Mouse (Mus musculus) embryonic facial prominence, embryonic 12.5 days (tissue): ENCODE measurements around the gene Camk2d. TPM values are rescaled to one million over a fixed set of nuclear protein-coding genes. Genes with fewer than 3 reads are reported as not detected.

Experiments
- ATAC-seq: fragments of 200-750 bp; cut with Nextera tagmentation; 2 replicates; pipeline ENCODE4 v1.8.0; 2017; ENCODE audit not compliant: insufficient number of reproducible peaks, insufficient read depth, low FRiP score, low TSS enrichment
- H3K27ac ChIP-seq: fragments of 300-500 bp; sonication (generic); 2 replicates; pipeline ENCODE4 v1.5.1; 2016; ENCODE audit warnings: mild to moderate bottlenecking
- H3K27me3 ChIP-seq: fragments of 300-500 bp; sonication (generic); 2 replicates; pipeline ENCODE4 v1.6.1; 2016; ENCODE audit warnings: mild to moderate bottlenecking, moderate library complexity
- H3K36me3 ChIP-seq: fragments of 300-500 bp; sonication (generic); 2 replicates; pipeline ENCODE4 v1.6.1; 2016; ENCODE audit warnings: mild to moderate bottlenecking
- H3K4me1 ChIP-seq: fragments of 300-500 bp; sonication (generic); 2 replicates; pipeline ENCODE4 v1.6.1; 2016
- H3K4me2 ChIP-seq: fragments of 300-500 bp; sonication (generic); replicated peaks from 2 replicates; pipeline ENCODE4 v1.6.1; 2016; ENCODE audit warnings: mild to moderate bottlenecking, moderate library complexity
- H3K4me3 ChIP-seq: fragments of 300-500 bp; sonication (generic); 2 replicates; pipeline ENCODE4 v1.5.1; 2016; ENCODE audit warnings: mild to moderate bottlenecking
- H3K9ac ChIP-seq: fragments of 300-500 bp; sonication (generic); 2 replicates; pipeline ENCODE4 v1.6.1; 2016; ENCODE audit warnings: mild to moderate bottlenecking, moderate library complexity
- H3K9me3 ChIP-seq: fragments of 300-500 bp; sonication (generic); 2 replicates; pipeline ENCODE4 v1.6.1; 2016; ENCODE audit warnings: mild to moderate bottlenecking, moderate library complexity
- WGBS: fragments of 180-500 bp; shearing (Covaris S2); methylation state at CpG from one replicate; pipeline ENCODE4 v1.1.7; 2016; 5-methylcytosine and 5-hydroxymethylcytosine counted together
- polyA plus RNA-seq: library from polyadenylated mRNA; unstranded; fragments of >200 nt; fragmentation: Nextera tagmentation; extraction: Ambion mirVana; gene quantifications from 2 replicates; pipeline ENCODE4 v1.2.1, GENCODE M21; 2016

Gene Camk2d
- polyA plus RNA-seq, 1 experiment from 2014 or later: 25.0 TPM

GRCm38 (mm10) chr3:126613510-126614128 lies 17.5 kb downstream of the Camk2d start:
- Histone ChIP-seq H3K27me3 (no peaks in the 10 kb centered on the region), H3K4me2 (no peak overlapping the region), H3K27ac (no peak overlapping the region), H3K9me3 (no peaks in the 10 kb centered on the region), H3K4me1 (no peaks in the 10 kb centered on the region), H3K4me3 (no peak overlapping the region), H3K36me3 (no peaks in the 10 kb centered on the region), H3K9ac (no peak overlapping the region)
- WGBS: 65% methylated on average over 11 of the region's 11 CpGs
- no peak for ATAC-seq

- Histone ChIP-seq H3K4me3 (no peak overlapping the region), H3K27me3 (no peaks in the 10 kb centered on the region), H3K9me3 (no peaks in the 10 kb centered on the region), H3K36me3 (no peaks in the 10 kb centered on the region), H3K9ac (no peak overlapping the region), H3K27ac (no peak overlapping the region), H3K4me1 (no peaks in the 10 kb centered on the region), H3K4me2 (no peak overlapping the region; the same call in 1 of the 2 replicates)
- ATAC-seq: no peak
- WGBS: 48% methylated on average over 6 of the region's 6 CpGs
Observed at GRCm38 (mm10) chr3:126615306-126615705, 19.2 kb downstream of the Camk2d start.

GRCm38 (mm10) chr3:126620152-126620551 lies 24.1 kb downstream of the Camk2d start:
- H3K36me3 ChIP-seq: no peaks in the 10 kb centered on the region
- no peak overlapping the region for H3K9ac ChIP-seq
- no peak overlapping the region for H3K27ac ChIP-seq
- no peak overlapping the region for H3K4me2 ChIP-seq
- H3K4me3 ChIP-seq: no peak overlapping the region
- ATAC-seq: no peak
- H3K9me3 ChIP-seq: no peaks in the 10 kb centered on the region
- WGBS: 90% methylated on average over 6 of the region's 6 CpGs
- H3K4me1 ChIP-seq: no peaks in the 10 kb centered on the region
- H3K27me3 ChIP-seq: no peaks in the 10 kb centered on the region

- H3K36me3 ChIP-seq: no peaks in the 10 kb centered on the region
- no peaks in the 10 kb centered on the region for H3K9me3 ChIP-seq
- H3K27me3 ChIP-seq: no peaks in the 10 kb centered on the region
- 96% methylated on average over 2 of the region's 2 CpGs for WGBS
- H3K9ac ChIP-seq: no peak overlapping the region
- ATAC-seq: no peak
- no peaks in the 10 kb centered on the region for H3K4me1 ChIP-seq
- H3K27ac ChIP-seq: no peak overlapping the region
- H3K4me2 ChIP-seq: no peak overlapping the region
- H3K4me3 ChIP-seq: no peak overlapping the region
Observed at GRCm38 (mm10) chr3:126622509-126622908, 26.4 kb downstream of the Camk2d start.

- Histone ChIP-seq H3K4me3 (no peak overlapping the region), H3K36me3 (no peaks in the 10 kb centered on the region), H3K9me3 (no peaks in the 10 kb centered on the region), H3K9ac (no peak overlapping the region), H3K27me3 (no peaks in the 10 kb centered on the region), H3K27ac (no peak overlapping the region), H3K4me1 (no peaks in the 10 kb centered on the region), H3K4me2 (no peak overlapping the region)
- ATAC-seq: no peak
- WGBS: 91% methylated on average over 11 of the region's 11 CpGs
Observed at GRCm38 (mm10) chr3:126624994-126625763, 29.1 kb downstream of the Camk2d start.

GRCm38 (mm10) chr3:126625764-126626040 lies 29.6 kb downstream of the Camk2d start:
- H3K27me3 ChIP-seq: no peaks in the 10 kb centered on the region
- H3K4me1 ChIP-seq: no peaks in the 10 kb centered on the region
- H3K36me3 ChIP-seq: no peaks in the 10 kb centered on the region
- H3K27ac ChIP-seq: no peak overlapping the region
- H3K4me3 ChIP-seq: no peak overlapping the region
- 89% methylated on average over 8 of the region's 8 CpGs for WGBS
- no peak overlapping the region for H3K4me2 ChIP-seq
- H3K9me3 ChIP-seq: no peaks in the 10 kb centered on the region
- ATAC-seq: no peak
- H3K9ac ChIP-seq: no peak overlapping the region

- Histone ChIP-seq H3K9me3 (no peaks in the 10 kb centered on the region), H3K4me2 (no peak overlapping the region), H3K4me3 (no peak overlapping the region), H3K36me3 (no peaks in the 10 kb centered on the region), H3K4me1 (no peaks in the 10 kb centered on the region), H3K9ac (no peak overlapping the region), H3K27me3 (no peaks in the 10 kb centered on the region), H3K27ac (no peak overlapping the region)
- ATAC-seq: no peak
- 85% methylated on average over 4 of the region's 4 CpGs for WGBS
Observed at GRCm38 (mm10) chr3:126627968-126628367, 31.9 kb downstream of the Camk2d start.

- no peak overlapping the region for H3K27ac ChIP-seq
- H3K4me2 ChIP-seq: no peak overlapping the region
- ATAC-seq: no peak
- WGBS: 61% methylated on average over 3 of the region's 3 CpGs
- no peaks in the 10 kb centered on the region for H3K27me3 ChIP-seq
- H3K36me3 ChIP-seq: no peaks in the 10 kb centered on the region
- H3K9ac ChIP-seq: no peak overlapping the region
- no peaks in the 10 kb centered on the region for H3K4me1 ChIP-seq
- no peaks in the 10 kb centered on the region for H3K9me3 ChIP-seq
- no peak overlapping the region for H3K4me3 ChIP-seq
Observed at GRCm38 (mm10) chr3:126628380-126628779, 32.3 kb downstream of the Camk2d start.

- Histone ChIP-seq H3K9ac (no peak overlapping the region), H3K4me3 (no peak overlapping the region), H3K4me2 (no peak overlapping the region), H3K27me3 (no peaks in the 10 kb centered on the region), H3K36me3 (no peaks in the 10 kb centered on the region), H3K4me1 (no peaks in the 10 kb centered on the region), H3K27ac (no peak overlapping the region), H3K9me3 (no peaks in the 10 kb centered on the region)
- no peak for ATAC-seq
- WGBS: 81% methylated on average over 2 of the region's 2 CpGs
Observed at GRCm38 (mm10) chr3:126629040-126629439, 32.9 kb downstream of the Camk2d start.

- WGBS: 87% methylated on average over 19 of the region's 19 CpGs
- no peaks in the 10 kb centered on the region for H3K4me1 ChIP-seq
- H3K4me2 ChIP-seq: no peak overlapping the region
- no peak overlapping the region for H3K4me3 ChIP-seq
- no peaks in the 10 kb centered on the region for H3K36me3 ChIP-seq
- H3K27me3 ChIP-seq: no peaks in the 10 kb centered on the region
- no peak for ATAC-seq
- no peak overlapping the region for H3K9ac ChIP-seq
- no peaks in the 10 kb centered on the region for H3K9me3 ChIP-seq
- H3K27ac ChIP-seq: no peak overlapping the region
Observed at GRCm38 (mm10) chr3:126630111-126630869, 34.2 kb downstream of the Camk2d start.

- Histone ChIP-seq H3K4me3 (no peak overlapping the region), H3K4me2 (no peak overlapping the region), H3K27ac (no peak overlapping the region), H3K36me3 (no peaks in the 10 kb centered on the region), H3K9me3 (no peaks in the 10 kb centered on the region), H3K4me1 (no peaks in the 10 kb centered on the region), H3K27me3 (no peaks in the 10 kb centered on the region), H3K9ac (no peak overlapping the region)
- 78% methylated on average over 8 of the region's 8 CpGs for WGBS
- no peak for ATAC-seq
Observed at GRCm38 (mm10) chr3:126631583-126631982, 35.5 kb downstream of the Camk2d start.

- 73% methylated on average over 7 of the region's 7 CpGs for WGBS
- ATAC-seq: no peak
- no peak overlapping the region for H3K9ac ChIP-seq
- no peaks in the 10 kb centered on the region for H3K9me3 ChIP-seq
- no peak overlapping the region for H3K4me3 ChIP-seq
- no peaks in the 10 kb centered on the region for H3K36me3 ChIP-seq
- H3K4me2 ChIP-seq: no peak overlapping the region
- H3K4me1 ChIP-seq: no peaks in the 10 kb centered on the region
- no peaks in the 10 kb centered on the region for H3K27me3 ChIP-seq
- no peak overlapping the region for H3K27ac ChIP-seq
Observed at GRCm38 (mm10) chr3:126632580-126632979, 36.5 kb downstream of the Camk2d start.
